Mouse (Mus musculus) heart, embryonic 13.5 days (tissue): ENCODE data around the gene Fkbp8. TPM values are rescaled to one million over a fixed set of nuclear protein-coding genes. Genes with fewer than 3 reads are reported as not detected.

Experiments
- ATAC-seq: fragments of 200-750 bp; cut with Nextera tagmentation; 2 replicates; pipeline ENCODE4 v1.8.0; 2017; ENCODE audit warnings: moderate TSS enrichment; ENCODE audit not compliant: insufficient number of reproducible peaks, low FRiP score, low TSS enrichment; ENCODE audit errors: extremely low read depth
- H3K27ac ChIP-seq: fragments of 300-500 bp; sonication (generic); replicated peaks from 2 replicates; pipeline ENCODE4 v1.5.1; 2015; ENCODE audit warnings: moderate library complexity, mild to moderate bottlenecking, inconsistent platforms
- H3K27me3 ChIP-seq: fragments of 300-500 bp; sonication (generic); replicated peaks from 2 replicates; pipeline ENCODE4 v1.6.1; 2015; ENCODE audit warnings: mild to moderate bottlenecking, inconsistent platforms
- H3K36me3 ChIP-seq: fragments of 300-500 bp; sonication (generic); 2 replicates; pipeline ENCODE4 v1.6.1; 2015; ENCODE audit warnings: mild to moderate bottlenecking, inconsistent platforms
- H3K4me1 ChIP-seq: fragments of 300-500 bp; sonication (generic); 2 replicates; pipeline ENCODE4 v1.6.1; 2015; ENCODE audit warnings: inconsistent platforms
- H3K4me2 ChIP-seq: fragments of 300-500 bp; sonication (generic); 2 replicates; pipeline ENCODE4 v1.6.1; 2015; ENCODE audit warnings: inconsistent platforms, mild to moderate bottlenecking, moderate library complexity
- H3K4me3 ChIP-seq: fragments of 300-500 bp; sonication (generic); 2 replicates; pipeline ENCODE4 v1.5.1; 2015; ENCODE audit warnings: moderate library complexity, mild to moderate bottlenecking, inconsistent platforms
- H3K9ac ChIP-seq: fragments of 300-500 bp; sonication (generic); 2 replicates; pipeline ENCODE4 v1.6.1; 2015; ENCODE audit warnings: inconsistent platforms, mild to moderate bottlenecking, moderate library complexity
- H3K9me3 ChIP-seq: fragments of 300-500 bp; sonication (generic); 2 replicates; pipeline ENCODE4 v1.6.1; 2016; ENCODE audit warnings: inconsistent platforms
- WGBS: fragments of 180-500 bp; shearing (Covaris S2); methylation state at CpG from one replicate; pipeline ENCODE4 v1.1.7; 2015; ENCODE audit warnings: mixed read lengths; 5-methylcytosine and 5-hydroxymethylcytosine counted together
- polyA plus RNA-seq: library from polyadenylated mRNA; unstranded; fragments of >200 nt; fragmentation: Nextera tagmentation; extraction: Ambion mirVana; gene quantifications from 2 replicates; pipeline ENCODE4 v1.2.1, GENCODE M21; 2015

Gene Fkbp8
- polyA plus RNA-seq, 1 experiment from 2014 or later, result 240 TPM

GRCm38 (mm10) chr8:70535221-70535620 is 7.7 kb downstream of the Fkbp8 start:
- ATAC-seq, result no peak
- Histone ChIP-seq H3K9ac (no peak overlapping the region; the same call in 1 of the 2 replicates), H3K27me3 (no peaks in the 10 kb centered on the region), H3K27ac (no peak overlapping the region), H3K9me3 (no peaks in the 10 kb centered on the region), H3K4me2 (no peak overlapping the region), H3K4me3 (no peak overlapping the region), H3K4me1 (peaks cover 20% of the 10 kb centered on the region), H3K36me3 (peaks cover 74% of the 10 kb centered on the region)
- WGBS, result 75% methylated on average over 3 of the region's 3 CpGs

- Histone ChIP-seq H3K27ac (no peak overlapping the region), H3K4me1 (peaks cover 25% of the 10 kb centered on the region), H3K36me3 (peaks cover 69% of the 10 kb centered on the region), H3K27me3 (no peaks in the 10 kb centered on the region), H3K9ac (no peak overlapping the region), H3K4me3 (no peak overlapping the region), H3K9me3 (no peaks in the 10 kb centered on the region), H3K4me2 (no peak overlapping the region)
- 60% methylated on average over 2 of the region's 2 CpGs for whole genome bisulfite sequencing
- ATAC-seq, result no peak
Measured at GRCm38 (mm10) chr8:70535701-70536100, 8.2 kb downstream of the Fkbp8 start.

GRCm38 (mm10) chr8:70538024-70538579 is 10.6 kb downstream of the Fkbp8 start:
- no peak for ATAC-seq
- H3K36me3 ChIP-seq, result peaks cover 45% of the 10 kb centered on the region

GRCm38 (mm10) chr8:70538633-70539076 is 11.1 kb downstream of the Fkbp8 start:
- Histone ChIP-seq H3K9ac (peak overlapping the region; percentile 93), H3K4me3 (peak overlapping the region; percentile 74), H3K36me3 (peaks cover 40% of the 10 kb centered on the region), H3K27me3 (no peaks in the 10 kb centered on the region), H3K27ac (peak overlapping the region; percentile 95), H3K4me1 (peaks cover 44% of the 10 kb centered on the region), H3K4me2 (peak overlapping the region; percentile 87), H3K9me3 (no peaks in the 10 kb centered on the region)
- under 1% methylated on average over 32 of the region's 32 CpGs for WGBS
- peak; percentile 77 for ATAC-seq

More at GRCm38 (mm10) chr8:70538024-70538579, 10.6 kb downstream of the Fkbp8 start:
- peak overlapping the region; percentile 87 for H3K4me2 ChIP-seq
- no peaks in the 10 kb centered on the region for H3K9me3 ChIP-seq
- 13% methylated on average over 24 of the region's 24 CpGs for WGBS
- H3K4me1 ChIP-seq, result peaks cover 39% of the 10 kb centered on the region
- H3K4me3 ChIP-seq, result peak overlapping the region; percentile 74
- H3K27me3 ChIP-seq, result no peaks in the 10 kb centered on the region
- peak overlapping the region; percentile 95 for H3K27ac ChIP-seq
- peak overlapping the region; percentile 93 for H3K9ac ChIP-seq

GRCm38 (mm10) chr8:70539077-70539813 is 11.7 kb downstream of the Fkbp8 start, which contains the start of gene Ell:
Gene Ell, plus strand, starts transcription at chr8:70539457.
- peak; percentile 87 for ATAC-seq
- WGBS, result under 1% methylated on average over 58 of the region's 58 CpGs
- Histone ChIP-seq H3K4me3 (peak within 1 kb of the TSS; percentile 74), H3K9me3 (no peaks in the 10 kb centered on the region), H3K4me2 (peak within 1 kb of the TSS; percentile 87), H3K27ac (peak within 1 kb of the TSS; percentile 95), H3K4me1 (peaks cover 50% of the 10 kb centered on the region), H3K9ac (peak within 1 kb of the TSS; percentile 93), H3K36me3 (peaks cover 34% of the 10 kb centered on the region), H3K27me3 (no peaks in the 10 kb centered on the region)

- Histone ChIP-seq H3K27ac (peak overlapping the region; percentile 95), H3K9me3 (no peaks in the 10 kb centered on the region), H3K27me3 (no peaks in the 10 kb centered on the region), H3K4me1 (peaks cover 48% of the 10 kb centered on the region), H3K9ac (peak overlapping the region; percentile 93), H3K4me3 (peak overlapping the region; percentile 74), H3K36me3 (peaks cover 26% of the 10 kb centered on the region), H3K4me2 (peak overlapping the region; percentile 87)
- no peak for ATAC-seq
- WGBS, result 8% methylated on average over 4 of the region's 4 CpGs
Measured at GRCm38 (mm10) chr8:70540013-70540506, 12.5 kb downstream of the Fkbp8 start.

- Histone ChIP-seq H3K4me2 (peak overlapping the region; percentile 87), H3K9ac (peak overlapping the region; percentile 93), H3K4me3 (peak overlapping the region; percentile 74), H3K9me3 (no peaks in the 10 kb centered on the region), H3K27ac (peak overlapping the region; percentile 95), H3K36me3 (peaks cover 20% of the 10 kb centered on the region), H3K27me3 (no peaks in the 10 kb centered on the region), H3K4me1 (peaks cover 46% of the 10 kb centered on the region)
- no peak for ATAC-seq
- WGBS, result 31% methylated on average over 7 of the region's 7 CpGs
Measured at GRCm38 (mm10) chr8:70540507-70541071, 13.1 kb downstream of the Fkbp8 start.

GRCm38 (mm10) chr8:70541081-70541480 is 13.6 kb downstream of the Fkbp8 start:
- 59% methylated on average over 5 of the region's 5 CpGs for WGBS
- H3K4me1 ChIP-seq, result peaks cover 46% of the 10 kb centered on the region
- peak overlapping the region; percentile 74 for H3K4me3 ChIP-seq
- peak overlapping the region; percentile 95 for H3K27ac ChIP-seq
- H3K9me3 ChIP-seq, result no peaks in the 10 kb centered on the region
- H3K27me3 ChIP-seq, result no peaks in the 10 kb centered on the region
- H3K36me3 ChIP-seq, result peaks cover 15% of the 10 kb centered on the region
- no peak for ATAC-seq
- H3K9ac ChIP-seq, result peak overlapping the region; percentile 93
- H3K4me2 ChIP-seq, result peak overlapping the region; percentile 87

- H3K27ac ChIP-seq, result peak overlapping the region; percentile 53
- no peak for ATAC-seq
- 62% methylated on average over 6 of the region's 6 CpGs for WGBS
Measured at GRCm38 (mm10) chr8:70544200-70544687, 16.7 kb downstream of the Fkbp8 start.

GRCm38 (mm10) chr8:70546412-70546811 is 18.9 kb downstream of the Fkbp8 start:
- no peak for ATAC-seq
- 79% methylated on average over 4 of the region's 4 CpGs for WGBS
- no peak overlapping the region for H3K4me3 ChIP-seq
- H3K9me3 ChIP-seq, result no peaks in the 10 kb centered on the region
- H3K27ac ChIP-seq, result no peak overlapping the region
- 0 out of 2 replicates have a peak, but pooled peaks cover 4% of the 10 kb centered on the region for H3K36me3 ChIP-seq
- no peaks in the 10 kb centered on the region for H3K27me3 ChIP-seq
- H3K4me2 ChIP-seq, result no peak overlapping the region
- H3K4me1 ChIP-seq, result peaks cover 53% of the 10 kb centered on the region
- H3K9ac ChIP-seq, result no peak overlapping the region

More at GRCm38 (mm10) chr8:70544200-70544687, 16.7 kb downstream of the Fkbp8 start:
- no peak overlapping the region for H3K4me3 ChIP-seq
- no peaks in the 10 kb centered on the region for H3K9me3 ChIP-seq
- no peak overlapping the region for H3K4me2 ChIP-seq
- no peak overlapping the region for H3K9ac ChIP-seq
- H3K36me3 ChIP-seq, result 0 out of 2 replicates have a peak, but pooled peaks cover 3% of the 10 kb centered on the region
- H3K4me1 ChIP-seq, result peaks cover 59% of the 10 kb centered on the region
- H3K27me3 ChIP-seq, result no peaks in the 10 kb centered on the region

GRCm38 (mm10) chr8:70547762-70548161 is 20.2 kb downstream of the Fkbp8 start:
- Histone ChIP-seq H3K4me2 (no peak overlapping the region), H3K9me3 (no peaks in the 10 kb centered on the region), H3K27me3 (no peaks in the 10 kb centered on the region), H3K4me3 (no peak overlapping the region), H3K27ac (peak overlapping the region; percentile 33; the same call in 1 of the 2 replicates), H3K36me3 (0 out of 2 replicates have a peak, but pooled peaks cover 4% of the 10 kb centered on the region), H3K4me1 (peaks cover 61% of the 10 kb centered on the region), H3K9ac (no peak overlapping the region)
- 81% methylated on average over 6 of the region's 6 CpGs for WGBS
- ATAC-seq, result no peak
